Mouse (Mus musculus): ENCODE data around the gene Atxn7l3b. TPM values are rescaled to one million over a fixed set of nuclear protein-coding genes. Genes with fewer than 3 reads are reported as not detected.

The Atxn7l3b gene
- total and polyA plus RNA-seq, 2 experiments from 2014 or later, result 262 to 419 TPM

GRCm38 (mm10) chr10:112948453-112948852 is 19.7 kb upstream of the Atxn7l3b start:
- 84% methylated on average over 3 of the region's 3 CpGs for WGBS
- Histone ChIP-seq H3K4me3 (ENCODE audit: low read depth, low read length) (no peak overlapping the region), H3K4me2 (ENCODE audit: low read depth) (no peak overlapping the region), H3K4me1 (ENCODE audit: insufficient read depth) (no peaks in the 10 kb centered on the region), H3K27me3 (ENCODE audit: insufficient read depth, low read length) (no peaks in the 10 kb centered on the region), H3K36me3 (ENCODE audit: insufficient read depth) (no peaks in the 10 kb centered on the region), H3K27ac (ENCODE audit: low read depth, low read length) (no peak overlapping the region), H3K9me3 (ENCODE audit: low read length) (no peaks in the 10 kb centered on the region), H3K9ac (no peak overlapping the region)
- no peak for TF ChIP-seq CTCF (IDR thresholded peaks at IDR 0.05; ENCODE audit: low read depth)
- ATAC-seq (no peak), DNase-seq (no peak)

GRCm38 (mm10) chr10:112929222-112929615 is 418 bp upstream of the Atxn7l3b start:
- DNase-seq, result no peak
- peak; percentile 28 for TF ChIP-seq CTCF (IDR thresholded peaks at IDR 0.05; ENCODE audit: low read depth)

GRCm38 (mm10) chr10:112926961-112927360 is 1.8 kb downstream of the Atxn7l3b start:
- Histone ChIP-seq H3K36me3 (ENCODE audit: insufficient read depth) (peaks cover 11% of the 10 kb centered on the region), H3K27me3 (ENCODE audit: insufficient read depth, low read length) (no peaks in the 10 kb centered on the region), H3K9ac (no peak overlapping the region), H3K27ac (ENCODE audit: low read depth, low read length) (no peak overlapping the region), H3K4me3 (ENCODE audit: low read depth, low read length) (no peak overlapping the region), H3K9me3 (ENCODE audit: low read length) (no peaks in the 10 kb centered on the region), H3K4me2 (ENCODE audit: low read depth) (peak overlapping the region; percentile 82), H3K4me1 (ENCODE audit: insufficient read depth) (peaks cover 12% of the 10 kb centered on the region)
- DNase-seq, result no peak
- no peak for TF ChIP-seq CTCF (IDR thresholded peaks at IDR 0.05; ENCODE audit: low read depth)
- ATAC-seq, result no peak

More at GRCm38 (mm10) chr10:112929222-112929615, 418 bp upstream of the Atxn7l3b start:
- ATAC-seq, result peak; percentile 38; the same call in 1 of the 2 replicates
- H3K4me3 ChIP-seq (ENCODE audit: low read depth, low read length), result peak overlapping the region; percentile 70
- peaks cover 12% of the 10 kb centered on the region for H3K4me1 ChIP-seq (ENCODE audit: insufficient read depth)
- H3K36me3 ChIP-seq (ENCODE audit: insufficient read depth), result peaks cover 11% of the 10 kb centered on the region
- WGBS, result 30% methylated on average over 9 of the region's 9 CpGs
- H3K9me3 ChIP-seq (ENCODE audit: low read length), result no peaks in the 10 kb centered on the region
- peak overlapping the region; percentile 82 for H3K4me2 ChIP-seq (ENCODE audit: low read depth)
- H3K9ac ChIP-seq, result peak overlapping the region; percentile 96
- H3K27me3 ChIP-seq (ENCODE audit: insufficient read depth, low read length), result no peaks in the 10 kb centered on the region
- H3K27ac ChIP-seq (ENCODE audit: low read depth, low read length), result peak overlapping the region; percentile 97

GRCm38 (mm10) chr10:112926271-112926670 is 2.5 kb downstream of the Atxn7l3b start:
- H3K4me1 ChIP-seq (ENCODE audit: insufficient read depth), result peaks cover 12% of the 10 kb centered on the region
- no peak overlapping the region for H3K4me3 ChIP-seq (ENCODE audit: low read depth, low read length)
- TF ChIP-seq CTCF (IDR thresholded peaks at IDR 0.05; ENCODE audit: low read depth), result no peak
- H3K36me3 ChIP-seq (ENCODE audit: insufficient read depth), result peaks cover 11% of the 10 kb centered on the region
- no peak overlapping the region for H3K9ac ChIP-seq
- no peaks in the 10 kb centered on the region for H3K27me3 ChIP-seq (ENCODE audit: insufficient read depth, low read length)
- H3K4me2 ChIP-seq (ENCODE audit: low read depth), result no peak overlapping the region; the same call in 1 of the 2 replicates
- ATAC-seq (no peak), DNase-seq (no peak)
- no peaks in the 10 kb centered on the region for H3K9me3 ChIP-seq (ENCODE audit: low read length)
- 69% methylated on average over 2 of the region's 2 CpGs for WGBS
- H3K27ac ChIP-seq (ENCODE audit: low read depth, low read length), result no peak overlapping the region

GRCm38 (mm10) chr10:112916575-112917190 is 12.1 kb downstream of the Atxn7l3b start:
- no peaks in the 10 kb centered on the region for H3K9me3 ChIP-seq (ENCODE audit: low read length)
- ATAC-seq (no peak), DNase-seq (no peak)
- no peak overlapping the region for H3K9ac ChIP-seq
- no peak for TF ChIP-seq CTCF (IDR thresholded peaks at IDR 0.05; ENCODE audit: low read depth)
- no peak overlapping the region for H3K27ac ChIP-seq (ENCODE audit: low read depth, low read length)
- no peaks in the 10 kb centered on the region for H3K27me3 ChIP-seq (ENCODE audit: insufficient read depth, low read length)
- no peaks in the 10 kb centered on the region for H3K36me3 ChIP-seq (ENCODE audit: insufficient read depth)
- H3K4me3 ChIP-seq (ENCODE audit: low read depth, low read length), result no peak overlapping the region
- 57% methylated on average over 5 of the region's 5 CpGs for WGBS
- H3K4me2 ChIP-seq (ENCODE audit: low read depth), result no peak overlapping the region
- H3K4me1 ChIP-seq (ENCODE audit: insufficient read depth), result no peaks in the 10 kb centered on the region

GRCm38 (mm10) chr10:112900243-112900642 is 28.6 kb downstream of the Atxn7l3b start:
- 30% methylated on average over 7 of the region's 7 CpGs for WGBS
- Histone ChIP-seq H3K4me3 (ENCODE audit: low read depth, low read length) (no peak overlapping the region), H3K4me2 (ENCODE audit: low read depth) (no peak overlapping the region), H3K4me1 (ENCODE audit: insufficient read depth) (no peaks in the 10 kb centered on the region), H3K36me3 (ENCODE audit: insufficient read depth) (no peaks in the 10 kb centered on the region), H3K27me3 (ENCODE audit: insufficient read depth, low read length) (no peaks in the 10 kb centered on the region), H3K27ac (ENCODE audit: low read depth, low read length) (no peak overlapping the region), H3K9ac (no peak overlapping the region), H3K9me3 (ENCODE audit: low read length) (no peaks in the 10 kb centered on the region)
- DNase-seq, result peak; percentile 18
- TF ChIP-seq CTCF (IDR thresholded peaks at IDR 0.05; ENCODE audit: low read depth), result no peak
- ATAC-seq, result peak; percentile 25; the same call in 1 of the 2 replicates

- Histone ChIP-seq H3K27me3 (ENCODE audit: insufficient read depth, low read length) (no peaks in the 10 kb centered on the region), H3K9me3 (ENCODE audit: low read length) (no peaks in the 10 kb centered on the region), H3K4me2 (ENCODE audit: low read depth) (no peak overlapping the region), H3K4me3 (ENCODE audit: low read depth, low read length) (no peak overlapping the region), H3K4me1 (ENCODE audit: insufficient read depth) (no peaks in the 10 kb centered on the region), H3K27ac (ENCODE audit: low read depth, low read length) (no peak overlapping the region), H3K36me3 (ENCODE audit: insufficient read depth) (no peaks in the 10 kb centered on the region), H3K9ac (no peak overlapping the region)
- WGBS, result 61% methylated on average over 3 of the region's 3 CpGs
- DNase-seq (no peak), ATAC-seq (no peak)
- no peak for TF ChIP-seq CTCF (IDR thresholded peaks at IDR 0.05; ENCODE audit: low read depth)
Measured at GRCm38 (mm10) chr10:112899796-112900195, 29.0 kb downstream of the Atxn7l3b start.
